Mouse (Mus musculus) gastrocnemius, adult 8-10 months (tissue): ENCODE data around the gene Pcp4. TPM values are rescaled to one million over a fixed set of nuclear protein-coding genes. Genes with fewer than 3 reads are reported as not detected.

Experiments used
- DNase-seq, 2 experiments: peaks; one replicate each; pipeline ENCODE4 v3.0.0; 2022; ENCODE audit warnings: low spot score in 2 of 2
- total RNA-seq, 4 experiments: library from RNA; stranded (reverse); gene quantifications; 2 replicates each; pipeline ENCODE4 v1.2.4; 2022

Pcp4 gene
- total RNA-seq, 4 experiments from 2014 or later = not detected

GRCm38 (mm10) chr16:96563350-96564257 lies 96.2 kb downstream of the Pcp4 start:
- no peak for DNase-seq

GRCm38 (mm10) chr16:96567428-96567827 lies 100.0 kb downstream of the Pcp4 start:
- no peak for DNase-seq

Other genes with a start within 250 kb of the Pcp4 start
- gene B3galt5, start 231.8 kb upstream of the Pcp4 start, total RNA-seq = not detected
- not detected for gene Itgb2l, start 24.0 kb upstream of the Pcp4 start, total RNA-seq